Mouse (Mus musculus): ENCODE data around the gene Ccdc74a.

DNA sequence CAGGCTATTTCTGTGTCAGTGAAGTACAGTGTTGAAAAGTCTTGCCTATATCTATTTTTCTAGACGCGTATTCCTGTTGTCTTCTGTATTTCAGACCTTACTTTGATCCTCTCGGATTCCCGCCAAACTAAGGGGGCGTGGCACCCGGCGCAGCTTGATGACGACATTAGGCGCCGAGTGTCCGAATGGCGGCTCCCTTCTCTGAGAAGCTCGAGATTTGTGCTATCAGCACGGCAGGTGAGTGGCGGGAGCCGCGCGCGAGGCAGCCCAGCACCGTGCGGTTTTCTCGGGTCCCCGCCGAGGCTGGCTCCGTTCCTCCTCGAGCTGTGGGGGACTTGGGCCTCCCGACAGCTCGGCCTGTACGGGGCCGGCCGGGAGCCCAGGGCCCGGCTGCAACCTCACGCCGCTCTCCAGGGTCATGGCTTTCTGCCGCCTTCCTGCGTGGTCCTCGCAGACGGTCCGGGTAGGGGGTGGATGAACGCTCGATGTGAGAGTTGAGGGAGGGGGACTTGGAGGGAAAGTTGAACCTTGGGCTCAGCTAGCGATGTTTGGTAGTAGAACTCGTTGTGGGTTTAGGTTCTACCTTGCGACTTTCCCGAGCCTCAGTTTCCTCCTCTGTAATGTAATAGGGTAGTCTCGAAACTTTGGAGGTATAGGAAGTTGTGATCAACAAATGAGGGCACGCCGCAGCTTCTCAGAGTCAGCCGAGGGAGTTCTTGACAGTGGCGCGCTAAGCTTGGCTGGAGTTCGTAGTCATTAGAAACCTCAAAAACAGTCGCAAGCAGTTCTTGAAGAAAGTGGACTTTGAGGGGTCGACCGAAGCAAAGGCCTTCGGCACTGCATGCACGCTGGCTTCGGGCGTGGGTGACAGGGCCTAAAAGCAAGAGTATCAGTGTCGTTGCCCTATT, 26.8 kb upstream of the Ccdc74a start, which contains the start of gene Smpd4:
- 0 out of 2 replicates have a peak, but pooled peaks have one; percentile 23 for TF ChIP-seq POLR2A (IDR thresholded peaks at IDR 0.05; ENCODE audit: insufficient read depth, low read depth, low read length)
- TF ChIP-seq CTCF (IDR thresholded peaks at IDR 0.05), result no peak

All from heart, adult 2 months (tissue).